Mouse (Mus musculus): ENCODE measurements around the gene Bmp8a.

The Bmp8a gene

GRCm38 (mm10) chr4:123328946-123329345, 14.1 kb downstream of the Bmp8a start:
- DNase-seq: peak; percentile 72 to 75

GRCm38 (mm10) chr4:123327630-123328029, 15.4 kb downstream of the Bmp8a start:
- DNase-seq: no peak

GRCm38 (mm10) chr4:123326087-123326486, 17.0 kb downstream of the Bmp8a start:
- peak; percentile 21 to 31 for DNase-seq

GRCm38 (mm10) chr4:123323534-123323933, 19.5 kb downstream of the Bmp8a start, which contains the start of gene Oxct2a:
Gene Oxct2a, minus strand, starts transcription at chr4:123323634.
- DNase-seq: no peak

GRCm38 (mm10) chr4:123322910-123323309, 20.1 kb downstream of the Bmp8a start:
- DNase-seq: peak; percentile 14 to 25

- DNase-seq: no peak
Measured at GRCm38 (mm10) chr4:123314497-123314896, 28.6 kb downstream of the Bmp8a start.

- no peak for DNase-seq
Measured at GRCm38 (mm10) chr4:123313010-123313409, 30.0 kb downstream of the Bmp8a start.

GRCm38 (mm10) chr4:123311845-123312244, 31.2 kb downstream of the Bmp8a start:
- no peak for DNase-seq

GRCm38 (mm10) chr4:123308292-123308691, 34.8 kb downstream of the Bmp8a start:
- no peak for DNase-seq

GRCm38 (mm10) chr4:123306999-123307398, 36.1 kb downstream of the Bmp8a start:
- DNase-seq: peak; percentile 56 to 60

- peak; percentile 45 to 69 for DNase-seq
Measured at GRCm38 (mm10) chr4:123305789-123306188, 37.3 kb downstream of the Bmp8a start.

GRCm38 (mm10) chr4:123298980-123299670, 43.9 kb downstream of the Bmp8a start:
- peak; percentile 82 to 84 for DNase-seq

- DNase-seq: no peak
Measured at GRCm38 (mm10) chr4:123298226-123298625, 44.8 kb downstream of the Bmp8a start.

- no peak for DNase-seq
Measured at GRCm38 (mm10) chr4:123297195-123297960, 45.7 kb downstream of the Bmp8a start.

GRCm38 (mm10) chr4:123296148-123296534, 46.9 kb downstream of the Bmp8a start:
- DNase-seq: no peak

- no peak for DNase-seq
Measured at GRCm38 (mm10) chr4:123295516-123296147, 47.4 kb downstream of the Bmp8a start.

- peak in 1 of 2 experiments; percentile 25 for DNase-seq
Measured at GRCm38 (mm10) chr4:123295026-123295425, 48.0 kb downstream of the Bmp8a start.

- no peak for DNase-seq
Measured at GRCm38 (mm10) chr4:123293661-123294443, 49.2 kb downstream of the Bmp8a start.

- no peak for DNase-seq
Measured at GRCm38 (mm10) chr4:123292989-123293388, 50.1 kb downstream of the Bmp8a start.

GRCm38 (mm10) chr4:123292390-123292789, 50.7 kb downstream of the Bmp8a start:
- no peak for DNase-seq

GRCm38 (mm10) chr4:123289038-123289437, 54.0 kb downstream of the Bmp8a start:
- DNase-seq: no peak

- no peak for DNase-seq
Measured at GRCm38 (mm10) chr4:123286790-123287189, 56.3 kb downstream of the Bmp8a start.

All from cerebellum, postnatal 14 days (tissue).